Mouse (Mus musculus) liver, embryonic 14.5 days (tissue): ENCODE data around the gene Hmcn2.

Experiments
- CTCF ChIP-seq: IDR thresholded peaks from 2 replicates; pipeline ENCODE4 v1.5.1; 2016; ENCODE audit warnings: antibody characterized with exemption, low read depth, control low read depth
- EP300 ChIP-seq: IDR thresholded peaks from 2 replicates; pipeline ENCODE4 v1.6.1; 2016; ENCODE audit warnings: antibody characterized with exemption, low read depth

DNA sequence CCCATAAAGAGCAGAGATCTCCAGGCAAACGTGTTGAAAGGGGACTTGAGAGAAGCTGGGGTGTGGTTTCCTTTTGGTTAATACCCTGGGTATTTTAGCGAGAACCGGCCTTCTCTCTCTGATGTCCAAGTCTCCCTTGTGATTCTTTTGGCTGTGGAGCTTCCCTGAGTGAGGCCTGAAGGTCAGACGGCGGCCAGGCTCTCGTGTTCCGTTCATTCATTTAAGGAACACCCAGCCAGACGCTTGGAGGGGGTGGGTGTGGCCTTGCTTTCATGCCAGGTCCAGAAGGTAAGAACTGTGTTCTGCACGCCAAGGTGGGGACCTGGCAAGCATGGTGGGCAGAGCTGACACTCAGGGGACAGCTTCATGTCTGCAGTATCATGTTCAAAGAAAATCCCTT lies 10.0 kb upstream of the Hmcn2 start:
- no peak for TF ChIP-seq EP300
- no peak for TF ChIP-seq CTCF
